Mouse (Mus musculus) T-cell, adult 66 days (primary cell): ENCODE data around the gene Mroh8. TPM values are rescaled to one million over a fixed set of nuclear protein-coding genes. Genes with fewer than 3 reads are reported as not detected.

ENCODE experiments used
- total RNA-seq, 2 experiments: library from RNA; stranded (reverse); gene quantifications; 3 replicates in 1 of 2; 4 replicates in 1 of 2; pipeline ENCODE4 v1.2.4; 2023

Gene Mroh8
- total RNA-seq = under 1 TPM in 1 of 2 experiments, not detected in 1; 0.84 TPM

GRCm38 (mm10) chr2:157279416-157279800, at the start of gene Mroh8:
TSS of gene Mroh8 (minus strand) at chr2:157279549.

GRCm38 (mm10) chr2:157278717-157279415, 483 bp downstream of the Mroh8 start, which contains the start of gene Rpn2:
TSS of gene Rpn2 (plus strand) at chr2:157279017.

GRCm38 (mm10) chr2:157204366-157205218, 74.8 kb downstream of the Mroh8 start, which contains the start of gene Rbl1:
TSS of gene Rbl1 (minus strand) at chr2:157204534.

Other genes with a start within 250 kb of the Mroh8 start
- gene Soga1, start 200.3 kb downstream of the Mroh8 start, total RNA-seq = under 1 TPM; 0.65 to 0.82 TPM
- not detected for gene Tldc2, start 192.5 kb downstream of the Mroh8 start, total RNA-seq
- 100 to 1,000 TPM; 354 to 425 TPM for gene Samhd1, start 144.3 kb downstream of the Mroh8 start, total RNA-seq
- gene Rbl1, start 75.0 kb downstream of the Mroh8 start, total RNA-seq = 10 to 100 TPM; 34.9 to 35.9 TPM
- gene Rpn2, start 532 bp downstream of the Mroh8 start, total RNA-seq = 100 to 1,000 TPM; 125 to 141 TPM
- gene Ghrh, start 68.0 kb upstream of the Mroh8 start, total RNA-seq = not detected
- 10 to 100 TPM; 25.0 to 29.3 TPM for gene Manbal, start 88.0 kb upstream of the Mroh8 start, total RNA-seq
- gene Src, start 138.9 kb upstream of the Mroh8 start, total RNA-seq = under 1 TPM; 0.44 to 0.99 TPM